Mouse (Mus musculus) lung, postnatal 0 days (tissue): ENCODE measurements around the gene Orai1. TPM values are rescaled to one million over a fixed set of nuclear protein-coding genes. Genes with fewer than 3 reads are reported as not detected.
A peak's percentile ranks its signal among the peaks of the same experiment; 100 is the strongest.

Experiments
- ATAC-seq: fragments of 200-750 bp; cut with Nextera tagmentation; 2 replicates; pipeline ENCODE4 v1.8.0; 2017; ENCODE audit warnings: moderate library complexity
- DNase-seq: peaks from one replicate; pipeline ENCODE4 v3.0.0-alpha.2; 2016; ENCODE audit warnings: low spot score
- H3K27ac ChIP-seq: fragments of 300-500 bp; sonication (generic); 2 replicates; pipeline ENCODE4 v1.5.1; 2014; ENCODE audit warnings: antibody characterized with exemption, mild to moderate bottlenecking, low read length, mixed read lengths
- H3K27me3 ChIP-seq: fragments of 300-500 bp; sonication (generic); replicated peaks from 2 replicates; pipeline ENCODE4 v1.6.1; 2014; ENCODE audit warnings: low read length, mixed read lengths; ENCODE audit not compliant: insufficient read depth
- H3K36me3 ChIP-seq: fragments of 300-500 bp; sonication (generic); 2 replicates; pipeline ENCODE4 v1.6.1; 2014; ENCODE audit warnings: low read length, mixed read lengths; ENCODE audit not compliant: insufficient read depth
- H3K4me1 ChIP-seq: fragments of 300-500 bp; sonication (generic); 2 replicates; pipeline ENCODE4 v1.6.1; 2014; ENCODE audit warnings: antibody characterized with exemption, low read depth, low read length, mixed read lengths; ENCODE audit not compliant: insufficient read depth
- H3K4me2 ChIP-seq: fragments of 300-500 bp; sonication (generic); replicated peaks from 2 replicates; pipeline ENCODE4 v1.6.1; 2014; ENCODE audit warnings: low read depth, mild to moderate bottlenecking, low read length, moderate library complexity, mixed read lengths
- H3K4me3 ChIP-seq: fragments of 300-500 bp; sonication (generic); 2 replicates; pipeline ENCODE4 v1.5.1; 2014; ENCODE audit warnings: low read depth, low read length
- H3K9ac ChIP-seq: fragments of 300-500 bp; sonication (generic); replicated peaks from 2 replicates; pipeline ENCODE4 v1.6.1; 2014; ENCODE audit warnings: low read depth, mild to moderate bottlenecking
- H3K9me3 ChIP-seq: fragments of 300-500 bp; sonication (generic); 2 replicates; pipeline ENCODE4 v1.6.1; 2016; ENCODE audit warnings: low read length, mixed read lengths
- CTCF ChIP-seq: IDR thresholded peaks from 2 replicates; pipeline ENCODE4 v1.5.1; 2016; ENCODE audit warnings: antibody characterized with exemption, mild to moderate bottlenecking
- EP300 ChIP-seq: IDR thresholded peaks from 2 replicates; pipeline ENCODE4 v1.6.1; 2016; ENCODE audit warnings: antibody characterized with exemption, mild to moderate bottlenecking, control low read depth
- WGBS: fragments of 180-500 bp; shearing (Covaris S2); extraction: QIAGEN DNeasy Blood & Tissue Kit; methylation state at CpG from one replicate; pipeline ENCODE4 v1.1.7; 2014; 5-methylcytosine and 5-hydroxymethylcytosine counted together
- polyA plus RNA-seq: library from polyadenylated mRNA; unstranded; fragments of >200 nt; fragmentation: Nextera tagmentation; extraction: Ambion mirVana; gene quantifications from 2 replicates; pipeline ENCODE4 v1.2.1, GENCODE M21; 2015

Gene Orai1
- polyA plus RNA-seq, 1 experiment from 2014 or later: 55.2 TPM

GRCm38 (mm10) chr5:123035089-123035488, 20.2 kb downstream of the Orai1 start:
- Histone ChIP-seq H3K36me3 (no peaks in the 10 kb centered on the region), H3K27me3 (no peaks in the 10 kb centered on the region), H3K4me2 (no peak overlapping the region), H3K9me3 (no peaks in the 10 kb centered on the region), H3K4me3 (no peak overlapping the region), H3K4me1 (peaks cover 16% of the 10 kb centered on the region; the same call in 1 of the 2 replicates), H3K9ac (no peak overlapping the region), H3K27ac (no peak overlapping the region)
- TF ChIP-seq CTCF (no peak), EP300 (no peak)
- DNase-seq (no peak), ATAC-seq (no peak)
- 67% methylated on average over 4 of the region's 4 CpGs for WGBS

- Histone ChIP-seq H3K9me3 (no peaks in the 10 kb centered on the region), H3K36me3 (no peaks in the 10 kb centered on the region), H3K9ac (no peak overlapping the region), H3K27ac (no peak overlapping the region), H3K27me3 (no peaks in the 10 kb centered on the region), H3K4me3 (no peak overlapping the region), H3K4me1 (peaks cover 16% of the 10 kb centered on the region; the same call in 1 of the 2 replicates), H3K4me2 (no peak overlapping the region)
- TF ChIP-seq EP300 (no peak), CTCF (no peak)
- 5% methylated on average over 6 of the region's 6 CpGs for WGBS
- DNase-seq (peak; percentile 83), ATAC-seq (peak; percentile 71)
Observed at GRCm38 (mm10) chr5:123035564-123035963, 20.7 kb downstream of the Orai1 start.

- no peak for TF ChIP-seq CTCF
- TF ChIP-seq EP300: no peak
- DNase-seq: no peak
- Histone ChIP-seq H3K4me2 (no peak overlapping the region), H3K4me3 (no peak overlapping the region), H3K9ac (no peak overlapping the region), H3K36me3 (no peaks in the 10 kb centered on the region), H3K27ac (no peak overlapping the region), H3K9me3 (no peaks in the 10 kb centered on the region), H3K27me3 (no peaks in the 10 kb centered on the region), H3K4me1 (peaks cover 16% of the 10 kb centered on the region; the same call in 1 of the 2 replicates)
- WGBS: 75% methylated on average over 5 of the region's 5 CpGs
- ATAC-seq: no peak
Observed at GRCm38 (mm10) chr5:123038115-123038514, 23.2 kb downstream of the Orai1 start.

GRCm38 (mm10) chr5:123039120-123039752, 24.4 kb downstream of the Orai1 start:
- peak overlapping the region; percentile 43; the same call in 1 of the 2 replicates for H3K27ac ChIP-seq
- H3K9me3 ChIP-seq: no peaks in the 10 kb centered on the region
- ATAC-seq (peak; percentile 82), DNase-seq (peak; percentile 85)
- WGBS: 5% methylated on average over 25 of the region's 25 CpGs
- H3K36me3 ChIP-seq: no peaks in the 10 kb centered on the region
- peaks cover 16% of the 10 kb centered on the region; the same call in 1 of the 2 replicates for H3K4me1 ChIP-seq
- TF ChIP-seq CTCF: no peak
- TF ChIP-seq EP300: no peak
- H3K4me3 ChIP-seq: peak overlapping the region; percentile 27
- no peaks in the 10 kb centered on the region for H3K27me3 ChIP-seq
- H3K4me2 ChIP-seq: peak overlapping the region; percentile 51
- H3K9ac ChIP-seq: no peak overlapping the region

GRCm38 (mm10) chr5:123040796-123041195, 25.9 kb downstream of the Orai1 start:
- 30% methylated on average over 7 of the region's 7 CpGs for WGBS

GRCm38 (mm10) chr5:123043856-123044255, 29.0 kb downstream of the Orai1 start:
- DNase-seq: no peak
- 20% methylated on average over 7 of the region's 7 CpGs for WGBS

More at GRCm38 (mm10) chr5:123040796-123041195, 25.9 kb downstream of the Orai1 start:
- peak overlapping the region; percentile 20; the same call in 1 of the 2 replicates for H3K27ac ChIP-seq
- ATAC-seq (peak; percentile 52; the same call in 1 of the 2 replicates), DNase-seq (peak; percentile 37)
- H3K4me3 ChIP-seq: no peak overlapping the region
- no peaks in the 10 kb centered on the region for H3K9me3 ChIP-seq
- H3K27me3 ChIP-seq: no peaks in the 10 kb centered on the region
- peaks cover 8% of the 10 kb centered on the region; the same call in 1 of the 2 replicates for H3K4me1 ChIP-seq
- TF ChIP-seq CTCF: no peak
- TF ChIP-seq EP300: peak; percentile 63
- no peak overlapping the region for H3K9ac ChIP-seq
- H3K36me3 ChIP-seq: no peaks in the 10 kb centered on the region
- H3K4me2 ChIP-seq: no peak overlapping the region

More at GRCm38 (mm10) chr5:123043856-123044255, 29.0 kb downstream of the Orai1 start:
- H3K27ac ChIP-seq: no peak overlapping the region
- peaks cover 6% of the 10 kb centered on the region; the same call in 1 of the 2 replicates for H3K4me1 ChIP-seq
- ATAC-seq: no peak
- no peak overlapping the region for H3K4me2 ChIP-seq
- TF ChIP-seq EP300 (no peak), CTCF (peak; percentile 64)
- H3K36me3 ChIP-seq: no peaks in the 10 kb centered on the region
- no peaks in the 10 kb centered on the region for H3K9me3 ChIP-seq
- H3K27me3 ChIP-seq: no peaks in the 10 kb centered on the region
- no peak overlapping the region for H3K4me3 ChIP-seq
- H3K9ac ChIP-seq: no peak overlapping the region
